Mouse (Mus musculus): ENCODE results near the gene Gm14692.
"Not testable (repeated sequence)": the region's sequence is repeated elsewhere in the genome, so short reads cannot be mapped to it uniquely, and the experiment has no call there.

Gene Gm14692

DNA sequence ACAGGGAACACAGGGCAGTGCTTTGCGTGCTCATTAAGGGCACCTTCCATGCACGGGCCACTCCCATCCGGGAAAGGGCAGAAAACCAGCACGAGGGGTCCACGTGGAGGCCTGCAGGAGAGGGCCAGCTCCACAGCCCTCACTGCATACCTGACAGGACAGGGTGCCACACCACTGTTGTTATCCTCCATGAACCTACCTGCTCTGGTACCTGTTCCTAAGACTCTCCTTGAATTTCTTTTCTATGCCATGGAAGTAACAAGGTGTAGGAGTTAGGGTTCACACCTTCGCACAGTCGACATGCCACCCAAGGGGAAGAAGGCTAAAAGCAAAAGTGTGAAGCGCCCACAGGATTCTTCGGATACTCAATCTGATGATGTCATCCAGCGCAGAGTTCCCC, at the start of gene Gm14692:
Gene Gm14692, plus strand, starts transcription at position 301 of the 400 bp plus-strand sequence.
- not testable (repeated sequence) for DNase-seq (ENCODE audit: low spot score)

DNA sequence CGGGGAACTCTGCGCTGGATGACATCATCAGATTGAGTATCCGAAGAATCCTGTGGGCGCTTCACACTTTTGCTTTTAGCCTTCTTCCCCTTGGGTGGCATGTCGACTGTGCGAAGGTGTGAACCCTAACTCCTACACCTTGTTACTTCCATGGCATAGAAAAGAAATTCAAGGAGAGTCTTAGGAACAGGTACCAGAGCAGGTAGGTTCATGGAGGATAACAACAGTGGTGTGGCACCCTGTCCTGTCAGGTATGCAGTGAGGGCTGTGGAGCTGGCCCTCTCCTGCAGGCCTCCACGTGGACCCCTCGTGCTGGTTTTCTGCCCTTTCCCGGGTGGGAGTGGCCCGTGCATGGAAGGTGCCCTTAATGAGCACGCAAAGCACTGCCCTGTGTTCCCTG, 2.0 kb upstream of the Gm14692 start, which contains the start of gene Gm1140:
Gene Gm1140, minus strand, starts transcription at position 101 of the 400 bp plus-strand sequence.
- DNase-seq (ENCODE audit: low spot score) = not testable (repeated sequence)
